ENCODE assay signal across 8 mouse cellular contexts in genomic region chr12:119238696-119239415, GRCm38 (mm10). TPM values are rescaled to one million over a fixed set of nuclear protein-coding genes. Genes with fewer than 3 reads are reported as not detected.
A peak's percentile ranks its signal among the peaks of the same experiment; 100 is the strongest.
DNase-seq lines count a peak whose midpoint lies in the region; ATAC-seq lines count a peak whose summit lies in the region.

Gene Itgb8, minus strand, starts transcription at chr12:119238802.

- no peaks in the 10 kb centered on the region; a peak in 2 of 4 replicates for H3K4me1 ChIP-seq in heart, embryonic 14.5 days (ENCODE audit: control insufficient read depth in 2 of 2, insufficient read depth in 2 of 2, low read length in 2 of 2)
- H3K4me1 ChIP-seq in midbrain, embryonic 15.5 days: peaks cover 35% of the 10 kb centered on the region
- H3K4me1 ChIP-seq in stomach, embryonic 15.5 days: no peaks in the 10 kb centered on the region

- peak within 1 kb of the TSS; percentile 61 to 70 for H3K4me3 ChIP-seq in heart, embryonic 14.5 days (ENCODE audit: control insufficient read depth in 1 of 2, insufficient read depth in 1 of 2, low read depth in 1 of 2, low read length in 2 of 2)
- H3K4me3 ChIP-seq in midbrain, embryonic 15.5 days: peak within 1 kb of the TSS; percentile 82
- H3K4me3 ChIP-seq in stomach, embryonic 15.5 days (replicated peaks): peak within 1 kb of the TSS; percentile 62

- peak within 1 kb of the TSS; percentile 75 for H3K9ac ChIP-seq in heart, embryonic 14.5 days (ENCODE audit: low read length)
- H3K9ac ChIP-seq in midbrain, embryonic 15.5 days: peak within 1 kb of the TSS; percentile 86
- peak within 1 kb of the TSS; percentile 52 for H3K9ac ChIP-seq in stomach, embryonic 15.5 days

- no peaks in the 10 kb centered on the region for H3K9me3 ChIP-seq in heart, embryonic 14.5 days (ENCODE audit: control insufficient read depth, low read length)
- no peaks in the 10 kb centered on the region for H3K9me3 ChIP-seq in midbrain, embryonic 15.5 days
- H3K9me3 ChIP-seq in stomach, embryonic 15.5 days: no peaks in the 10 kb centered on the region

- WGBS in heart, embryonic 14.5 days: 1% methylated on average over 29 of the region's 29 CpGs
- under 1% methylated on average over 29 of the region's 29 CpGs for WGBS in midbrain, embryonic 15.5 days
- 1% methylated on average over 29 of the region's 29 CpGs for WGBS in stomach, embryonic 15.5 days

- no peaks in the 10 kb centered on the region for H3K27me3 ChIP-seq in heart, embryonic 14.5 days (ENCODE audit: control insufficient read depth, insufficient read depth, low read length)
- H3K27me3 ChIP-seq in midbrain, embryonic 15.5 days (replicated peaks): no peaks in the 10 kb centered on the region
- H3K27me3 ChIP-seq in stomach, embryonic 15.5 days (replicated peaks): no peaks in the 10 kb centered on the region

- DNase-seq in CD4-positive helper T cell, adult 2 months (ENCODE audit: low read depth, low spot score): peak; percentile 78
- peak; percentile 78 to 84 for DNase-seq in adrenal gland, postnatal 36 days
- DNase-seq in kidney, postnatal 10 days: peak; percentile 86
- peak; percentile 51 for DNase-seq in liver

- peak within 1 kb of the TSS; percentile 81 for H3K4me2 ChIP-seq in heart, embryonic 14.5 days (ENCODE audit: low read length)
- peak within 1 kb of the TSS; percentile 90 for H3K4me2 ChIP-seq in midbrain, embryonic 15.5 days
- H3K4me2 ChIP-seq in stomach, embryonic 15.5 days: peak within 1 kb of the TSS; percentile 95

- ATAC-seq in erythroid progenitor cell, adult 5-6 weeks (replicated peaks; ENCODE audit: low FRiP score, poor library complexity, severe bottlenecking): 0 out of 2 replicates have a peak, but pooled peaks have one; percentile 26
- ATAC-seq in heart, embryonic 14.5 days (ENCODE audit: insufficient number of reproducible peaks, insufficient read depth, low FRiP score, low read depth): peak; percentile 93
- peak; percentile 94 for ATAC-seq in midbrain, embryonic 15.5 days (replicated peaks)
- ATAC-seq in stomach, embryonic 15.5 days (ENCODE audit: insufficient read depth, low FRiP score, low read depth): peak; percentile 91

- peak within 1 kb of the TSS; percentile 76 to 86 for H3K27ac ChIP-seq in heart, embryonic 14.5 days (replicated peaks in 1 of 2; ENCODE audit: control insufficient read depth in 1 of 2, insufficient read depth in 1 of 2, low read depth in 2 of 2, low read length in 2 of 2)
- H3K27ac ChIP-seq in midbrain, embryonic 15.5 days: peak within 1 kb of the TSS; percentile 95
- H3K27ac ChIP-seq in stomach, embryonic 15.5 days: peak within 1 kb of the TSS; percentile 87

- no peaks in the 10 kb centered on the region for H3K36me3 ChIP-seq in heart, embryonic 14.5 days (ENCODE audit: control insufficient read depth, insufficient read depth, low read length)
- H3K36me3 ChIP-seq in midbrain, embryonic 15.5 days (replicated peaks): no peaks in the 10 kb centered on the region
- no peaks in the 10 kb centered on the region for H3K36me3 ChIP-seq in stomach, embryonic 15.5 days

RNA-seq across cellular contexts. Expression of gene Itgb8, which starts in this region (rescaled TPM):
- 1 to 10 TPM; 2.5 to 3.0 TPM for total RNA-seq in adrenal gland, postnatal 36 days (2021)
- total RNA-seq in erythroid progenitor cell, adult 5-6 weeks (2015; ENCODE audit: low replicate concordance): 0.84 TPM in 1 of 2 replicates, not detected in the other
- not detected in 2 replicates for total RNA-seq in erythroid progenitor cell, adult 5-6 weeks (2017; ENCODE audit: low replicate concordance)
- polyA plus RNA-seq in heart, embryonic 14.5 days (2014; fragmentation: Nextera tagmentation; extraction: Ambion mirVana): 4.4 and 4.5 TPM in 2 replicates
- polyA plus RNA-seq in midbrain, embryonic 15.5 days (2015; fragmentation: Nextera tagmentation; extraction: Ambion mirVana): 10.5 and 11.3 TPM in 2 replicates
- 3.2 and 3.4 TPM in 2 replicates for polyA plus RNA-seq in stomach, embryonic 15.5 days (2015; fragmentation: Nextera tagmentation; extraction: Ambion mirVana)

Comparison
In these comparisons a context has a peak if more than half of its experiments do, and no peak if none do; other contexts are left out.
1. Peak in every context shown above with its lines: DNase-seq, ATAC-seq, H3K4me3 ChIP-seq and H3K27ac ChIP-seq.
2. Peak in ATAC-seq in erythroid progenitor cell, adult 5-6 weeks; RNA of the gene not detected or under 1 TPM.
3. ATAC-seq: peak in every context shown above with its lines; median percentile 94 in midbrain, embryonic 15.5 days; 93 in heart, embryonic 14.5 days; 91 in stomach, embryonic 15.5 days; 26 in erythroid progenitor cell, adult 5-6 weeks.